Mouse (Mus musculus) gastrocnemius, postnatal 4 days (tissue): ENCODE results near the gene Mgat4e. TPM values are rescaled to one million over a fixed set of nuclear protein-coding genes. Genes with fewer than 3 reads are reported as not detected.

Experiments
- DNase-seq, 2 experiments: peaks; one replicate each; pipeline ENCODE4 v3.0.0; 2021 to 2022; ENCODE audit warnings: low spot score in 2 of 2, mixed read lengths in 2 of 2
- total RNA-seq, 2 experiments: library from RNA; stranded (reverse); gene quantifications; 2 replicates each; pipeline ENCODE4 v1.2.3; 2021

The Mgat4e gene
- total RNA-seq, 2 experiments from 2014 or later: not detected

DNA sequence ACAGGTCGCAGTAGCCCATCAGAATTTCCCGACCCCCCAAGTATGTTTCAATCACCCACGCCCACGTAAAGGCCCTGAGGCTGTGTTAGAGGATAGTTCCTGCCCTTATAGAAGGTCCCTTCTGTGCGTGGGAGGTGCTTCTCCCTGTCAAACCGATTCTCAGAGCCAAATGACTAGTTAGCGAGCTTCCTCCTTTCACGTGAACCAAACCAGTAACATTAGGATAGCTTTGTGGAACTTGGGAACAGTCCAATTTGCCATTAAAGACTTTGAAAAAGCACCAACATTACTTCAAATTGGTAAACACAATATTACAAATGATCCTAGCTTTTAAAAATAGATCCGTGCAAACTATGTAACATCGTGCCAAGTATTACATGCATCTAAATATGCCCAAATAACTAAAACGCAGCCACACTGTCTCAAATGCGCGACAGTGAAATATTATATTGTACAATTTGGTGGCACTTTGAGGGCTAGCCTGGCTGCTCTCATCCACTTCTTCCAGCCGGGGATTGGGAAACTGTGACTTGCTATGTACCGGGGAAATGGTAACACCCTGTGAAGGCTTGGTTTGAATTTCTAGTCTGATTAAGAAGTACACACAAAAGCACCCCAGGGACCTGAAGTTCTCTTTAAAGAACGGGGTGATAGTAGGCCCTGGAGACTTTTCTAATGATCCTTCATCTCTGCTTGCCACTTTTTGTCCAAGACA lies 35.4 kb downstream of the Mgat4e start:
- no peak for DNase-seq

DNA sequence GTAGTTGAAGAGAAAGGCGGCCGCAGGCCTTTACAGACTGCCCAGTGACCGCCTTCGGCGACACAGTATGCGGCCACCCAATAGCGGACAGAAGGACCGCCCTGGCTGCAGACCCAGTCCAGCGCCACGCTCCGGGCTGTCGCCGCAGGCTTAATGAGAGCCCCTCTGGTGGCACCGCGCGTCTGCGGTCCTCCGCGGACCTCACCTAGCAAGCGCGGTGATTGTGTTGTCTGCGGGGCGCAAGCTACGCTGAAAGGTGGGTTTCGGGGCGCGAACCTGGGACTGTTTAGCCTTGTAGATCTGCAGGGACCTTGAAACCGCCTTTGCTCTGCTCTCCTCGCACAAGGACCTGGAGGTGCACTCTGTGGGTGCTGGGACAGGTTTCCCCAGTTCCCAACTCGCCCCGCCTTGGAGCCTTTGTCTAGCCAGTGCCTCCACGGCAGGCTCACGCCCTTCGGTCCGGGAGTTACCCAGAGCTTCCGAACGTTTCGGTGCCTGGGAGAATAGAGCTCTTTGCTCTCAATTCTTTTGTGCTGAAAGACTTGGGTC lies 36.1 kb downstream of the Mgat4e start:
- peak in 1 of 2 experiments; percentile 23 for DNase-seq

DNA sequence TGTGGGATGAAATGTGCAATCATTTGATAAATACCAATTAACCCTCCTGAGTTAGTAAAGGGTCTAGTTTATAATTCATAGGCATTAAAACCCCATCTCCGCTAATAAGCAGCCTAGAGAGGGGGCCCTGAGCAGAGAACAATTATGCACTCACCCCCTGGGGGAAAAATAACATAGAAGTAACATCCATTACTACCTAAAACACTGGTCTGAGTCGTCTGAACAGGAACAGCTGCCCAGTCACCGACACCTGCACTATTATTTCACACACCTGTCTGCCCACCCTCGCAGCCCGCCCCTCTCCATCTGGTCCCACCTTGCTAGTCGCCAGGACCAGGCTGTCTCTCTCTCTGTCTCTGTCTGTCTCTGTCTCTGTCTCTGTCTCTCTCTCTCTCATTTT lies 36.9 kb downstream of the Mgat4e start:
- DNase-seq: no peak

DNA sequence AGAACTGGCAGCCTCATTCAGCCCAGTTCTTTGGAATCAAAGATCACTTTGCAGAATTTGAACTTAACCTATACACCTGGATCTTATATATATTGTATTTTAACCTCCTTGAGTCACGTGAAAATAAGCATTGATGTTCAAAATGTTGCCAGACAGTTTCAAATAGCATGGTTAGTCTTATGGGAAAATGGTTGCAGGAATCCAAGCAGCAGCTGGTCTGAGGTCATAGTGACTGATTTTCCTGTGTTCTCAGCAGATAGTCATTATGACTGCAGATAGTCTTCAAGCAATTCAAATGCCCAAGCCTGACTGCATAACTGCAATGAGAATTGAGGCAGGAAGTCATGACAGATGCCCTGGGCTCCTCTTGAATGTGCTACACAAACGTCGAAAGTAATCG lies 37.3 kb downstream of the Mgat4e start:
- no peak for DNase-seq

DNA sequence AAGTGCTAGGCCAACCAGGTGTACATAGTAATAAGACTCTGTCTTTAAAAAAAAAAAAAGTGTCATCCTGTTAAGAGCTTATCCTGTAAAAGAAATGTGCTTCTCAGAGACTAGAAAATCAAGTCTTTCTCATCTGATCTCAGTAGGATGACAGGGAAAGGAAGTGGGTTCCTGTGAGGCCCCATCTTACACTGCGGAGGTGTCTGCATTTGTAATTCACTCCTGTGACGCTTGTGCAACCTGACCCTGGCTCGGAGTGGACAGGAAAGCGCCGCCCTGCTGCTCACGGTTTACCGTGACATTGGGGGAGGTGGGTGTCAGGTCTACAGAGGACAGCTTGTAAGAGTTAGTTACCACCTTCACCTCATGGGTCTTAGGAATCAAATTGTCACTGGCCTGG lies 39.5 kb downstream of the Mgat4e start:
- DNase-seq: no peak

DNA sequence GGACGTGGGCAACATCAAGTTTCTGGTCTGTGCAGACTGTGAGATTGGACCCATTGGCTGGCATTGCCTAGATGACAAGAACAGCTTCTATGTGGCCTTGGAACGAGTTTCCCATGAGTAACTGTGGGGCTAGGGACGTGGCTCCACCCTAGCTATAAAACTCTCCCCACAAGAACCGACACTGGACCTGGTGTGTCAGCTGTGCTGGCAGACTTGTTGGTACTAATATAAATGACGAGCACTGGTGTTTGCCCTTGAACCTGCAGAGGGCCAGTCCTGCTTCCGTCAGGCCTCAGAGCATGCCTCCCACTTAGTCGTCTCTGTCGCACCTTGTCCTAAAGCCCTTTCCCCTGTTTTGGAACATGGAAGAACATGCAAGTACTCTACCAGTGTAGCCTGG lies 43.3 kb downstream of the Mgat4e start:
- no peak for DNase-seq

DNA sequence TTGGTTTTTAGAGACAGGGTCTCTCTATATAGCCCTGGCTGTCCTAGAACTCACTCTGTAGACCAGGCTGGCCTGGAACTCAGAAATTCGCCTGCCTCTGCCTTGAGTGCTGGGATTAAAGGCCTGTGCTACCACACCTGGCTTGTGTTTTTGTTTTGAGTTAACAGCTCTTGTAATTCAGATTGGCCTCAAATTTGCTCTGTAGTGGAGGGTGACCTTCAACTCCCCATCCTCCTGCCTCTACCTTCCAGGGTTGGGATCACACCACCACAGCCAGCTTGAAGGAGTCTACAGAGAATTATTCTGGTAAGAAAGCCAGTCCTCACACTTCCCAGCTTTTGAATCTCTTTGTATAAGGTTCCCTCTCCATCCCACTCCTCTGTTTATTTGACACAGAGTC lies 48.6 kb downstream of the Mgat4e start:
- DNase-seq: no peak

DNA sequence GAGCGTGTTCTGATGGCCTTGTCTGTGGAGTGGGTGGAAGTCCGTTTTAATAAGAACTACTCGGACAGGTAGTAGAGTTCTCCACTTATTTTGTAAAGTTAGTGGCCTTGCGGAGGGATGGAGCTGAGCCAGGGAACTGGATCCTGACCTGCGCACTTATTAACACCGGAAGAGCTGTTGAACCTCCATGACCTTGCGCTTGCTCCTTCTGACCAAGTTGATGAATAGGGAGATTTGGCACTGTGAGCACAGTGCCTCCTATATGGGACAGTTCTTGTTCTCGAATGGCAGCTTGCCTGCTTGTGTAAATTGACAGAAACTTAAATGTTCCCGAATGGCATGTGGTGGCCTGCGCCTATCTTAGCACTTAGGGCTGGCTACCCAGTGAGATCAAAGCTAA lies 53.5 kb downstream of the Mgat4e start:
- no peak for DNase-seq

DNA sequence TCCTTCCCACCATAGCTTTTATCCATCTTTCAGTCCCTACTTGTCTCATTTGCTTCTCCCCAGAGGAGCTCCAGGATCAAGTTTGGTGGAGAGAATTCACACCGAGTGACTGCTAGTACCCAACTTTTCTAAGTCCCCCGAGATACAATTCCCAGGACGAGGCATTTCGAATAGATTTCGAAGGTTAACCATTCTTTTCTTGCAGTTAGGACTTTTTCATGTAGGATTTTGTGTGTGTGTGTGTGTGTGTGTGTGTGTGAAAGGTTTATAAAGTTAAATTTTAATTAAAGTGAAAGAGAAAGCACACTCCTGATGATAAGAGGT lies 54.3 kb downstream of the Mgat4e start:
- no peak for DNase-seq

DNA sequence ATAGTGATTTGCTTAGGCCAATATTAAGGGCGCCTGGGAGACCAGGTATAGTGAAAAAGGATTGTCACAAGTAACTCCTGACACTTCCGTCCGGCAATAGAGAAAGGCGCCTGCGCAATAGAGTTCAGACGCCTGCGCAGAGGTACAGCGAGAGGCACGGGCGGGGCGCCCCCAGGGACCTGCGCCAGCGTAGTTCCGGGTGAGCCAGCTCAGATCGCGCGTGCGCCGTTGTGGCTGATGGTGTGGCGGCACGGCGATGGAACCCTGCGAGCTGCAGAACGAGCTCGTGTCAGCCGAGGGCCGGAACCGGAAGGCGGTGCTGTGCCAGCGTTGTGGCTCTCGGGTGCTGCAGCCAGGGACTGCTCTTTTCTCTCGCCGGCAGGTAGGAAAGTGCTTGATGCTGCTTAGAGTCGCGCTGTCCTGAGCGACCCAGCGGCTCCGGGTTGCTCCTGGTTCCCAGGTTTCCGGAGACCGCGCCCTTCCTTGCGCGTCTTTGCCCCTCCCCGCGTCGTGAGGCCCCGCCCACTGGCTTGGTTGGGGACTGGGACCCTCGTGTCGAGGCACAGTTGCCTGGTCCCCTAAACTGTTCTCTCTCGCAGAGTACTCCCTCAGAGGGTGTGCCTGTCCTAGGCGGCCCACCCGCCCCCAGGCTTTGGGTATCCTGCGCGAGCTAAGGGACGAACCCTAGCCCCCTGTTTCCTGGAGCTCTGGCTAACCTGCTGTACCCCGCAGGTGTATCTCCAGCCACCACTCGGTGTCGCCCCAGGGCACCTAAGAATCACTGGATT lies 54.9 kb downstream of the Mgat4e start, which contains the start of gene Rabif:
TSS of gene Rabif (plus strand) at position 221 of the 788 bp plus-strand sequence.
- DNase-seq: peak; percentile 99 to 100

DNA sequence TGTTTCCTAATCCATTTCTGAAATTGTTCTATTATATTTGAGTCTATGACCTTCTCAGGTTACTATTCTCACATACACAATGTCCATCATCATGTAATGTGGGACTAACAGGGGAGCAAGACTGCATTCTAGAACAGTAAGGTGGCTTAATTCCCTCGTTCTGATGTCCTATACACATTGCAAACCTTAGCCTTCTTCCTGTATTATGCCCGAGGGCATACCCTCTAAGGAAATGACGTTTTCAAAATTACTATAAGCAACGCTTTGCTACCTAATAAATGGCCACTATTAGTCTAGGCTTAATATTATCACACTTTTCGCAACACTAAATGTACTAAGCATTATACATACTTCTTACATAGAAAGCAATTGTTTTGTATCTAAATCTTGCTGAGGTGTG lies 55.5 kb downstream of the Mgat4e start:
- DNase-seq: no peak

DNA sequence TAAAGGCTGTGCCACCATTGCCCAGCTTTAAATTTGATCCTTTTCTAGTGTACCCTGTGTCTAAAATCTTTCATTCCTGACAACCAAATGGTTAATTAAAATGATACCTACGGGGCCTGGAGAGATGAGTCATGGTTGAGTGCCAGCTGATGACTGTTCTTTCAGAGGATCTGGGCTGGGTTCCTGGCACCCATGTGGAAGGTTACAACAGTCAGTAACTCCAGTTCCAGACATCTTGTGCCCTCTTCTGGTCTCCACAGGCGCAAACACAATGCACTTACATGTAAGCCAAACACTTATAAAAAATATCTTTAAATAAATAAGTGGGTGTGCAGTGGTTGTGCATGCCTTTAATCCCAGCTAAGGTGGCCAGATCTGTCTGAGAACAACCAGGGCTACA lies 56.0 kb downstream of the Mgat4e start:
- no peak for DNase-seq

DNA sequence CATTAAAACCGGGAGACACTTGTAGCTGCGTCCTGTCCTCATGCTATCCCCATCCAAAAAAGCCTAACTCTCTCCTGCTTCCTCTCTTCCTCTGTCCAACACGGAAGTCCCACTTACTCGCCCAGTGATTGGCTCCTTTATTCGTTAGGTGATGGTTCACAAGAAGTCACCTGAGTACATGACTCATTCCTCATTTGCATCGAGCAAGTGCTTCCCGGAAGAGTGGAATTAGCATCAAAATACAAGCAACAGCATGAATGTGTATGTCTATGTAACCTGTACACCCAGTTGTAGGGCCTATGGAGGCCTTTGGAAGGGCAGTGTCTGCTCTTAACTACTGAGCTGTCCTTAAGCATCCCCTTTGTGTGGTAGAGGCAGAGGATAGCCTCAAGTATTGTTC lies 57.2 kb downstream of the Mgat4e start:
- DNase-seq: no peak

Other genes starting within 250 kb of the Mgat4e start
- 10 to 100 TPM; 25.5 to 26.2 TPM for gene Ppfia4, start 216.8 kb downstream of the Mgat4e start, total RNA-seq
- gene Tmem183a, start 187.7 kb downstream of the Mgat4e start, total RNA-seq: 10 to 100 TPM; 26.9 to 35.5 TPM
- gene 4933406M09Rik, start 163.7 kb downstream of the Mgat4e start, total RNA-seq: not detected
- 10 to 100 TPM; 75.7 to 88.5 TPM for gene Cyb5r1, start 144.1 kb downstream of the Mgat4e start, total RNA-seq
- gene Adipor1, start 134.3 kb downstream of the Mgat4e start, total RNA-seq: 10 to 100 TPM; 96.9 to 97.4 TPM
- gene Klhl12, start 94.2 kb downstream of the Mgat4e start, total RNA-seq: 10 to 100 TPM; 12.5 to 16.1 TPM
- gene Rabif, start 55.0 kb downstream of the Mgat4e start, total RNA-seq: 10 to 100 TPM; 12.0 to 13.5 TPM
- gene Kdm5b, start 10.5 kb upstream of the Mgat4e start, total RNA-seq: 10 to 100 TPM; 32.8 to 37.6 TPM
- under 1 TPM in 1 of 2 experiments, not detected in 1; 0.08 TPM for gene Syt2, start 97.0 kb upstream of the Mgat4e start, total RNA-seq